Mouse (Mus musculus) cerebellum, adult 2 months (tissue): Measurements from ENCODE around the gene Aox1. TPM values are rescaled to one million over a fixed set of nuclear protein-coding genes. Genes with fewer than 3 reads are reported as not detected.

Experiments used
- DNase-seq, 2 experiments: peaks; one replicate each; pipeline ENCODE4 v3.0.0; 2021
- H3K27ac ChIP-seq: fragments of 200-500 bp; 2 replicates; pipeline ENCODE4 v1.5.1; 2012; ENCODE audit warnings: low read length, control low read depth, inconsistent platforms; ENCODE audit not compliant: insufficient read depth
- H3K27me3 ChIP-seq: fragments of 200-500 bp; 2 replicates; pipeline ENCODE4 v1.6.1; 2012; ENCODE audit warnings: inconsistent platforms, mild to moderate bottlenecking, low read length, moderate library complexity; ENCODE audit not compliant: control insufficient read depth, insufficient read depth
- H3K4me1 ChIP-seq: fragments of 200-500 bp; 2 replicates; pipeline ENCODE4 v1.6.1; 2011; ENCODE audit warnings: low read length; ENCODE audit not compliant: control insufficient read depth, insufficient read depth
- H3K4me3 ChIP-seq: fragments of 200-500 bp; replicated peaks from 2 replicates; pipeline ENCODE3; 2011; ENCODE audit warnings: mild to moderate bottlenecking, low read depth, low read length, control low read depth; ENCODE audit not compliant: insufficient read depth
- CTCF ChIP-seq: fragments of 200-500 bp; IDR thresholded peaks from 2 replicates; pipeline ENCODE4 v1.5.1; 2011; ENCODE audit warnings: low read depth, mild to moderate bottlenecking, control low read depth, low read length, moderate library complexity, borderline replicate concordance; ENCODE audit not compliant: insufficient read depth
- POLR2A ChIP-seq: fragments of 200-500 bp; IDR thresholded peaks from 2 replicates; pipeline ENCODE4 v1.6.1; 2011; ENCODE audit warnings: low read length, control low read depth, borderline replicate concordance; ENCODE audit not compliant: insufficient read depth
- WGBS: fragments of 180-500 bp; shearing (Covaris S2); methylation state at CpG from one replicate; pipeline ENCODE4 v1.1.7; 2018; 5-methylcytosine and 5-hydroxymethylcytosine counted together
- polyA plus RNA-seq: library from polyadenylated mRNA; depleted of rRNA; stranded (reverse); fragments of >200 nt; gene quantifications from 2 replicates; pipeline ENCODE4 v1.2.3, GENCODE M21; 2012

Gene Aox1
- polyA plus RNA-seq, 1 experiment, result 5.1 TPM

- peaks cover 3% of the 10 kb centered on the region for H3K4me1 ChIP-seq
- WGBS, result 89% methylated on average over 11 of the region's 11 CpGs
- no peak overlapping the region for H3K4me3 ChIP-seq
- TF ChIP-seq POLR2A, result no peak
- TF ChIP-seq CTCF, result no peak
- no peak for DNase-seq
- H3K27ac ChIP-seq, result no peak overlapping the region
- H3K27me3 ChIP-seq, result no peaks in the 10 kb centered on the region
These were observed 40.4 kb downstream of the Aox1 start for GRCm38 (mm10) chr1:58070091-58070490.

GRCm38 (mm10) chr1:58071006-58071405 lies 41.3 kb downstream of the Aox1 start:
- Histone ChIP-seq H3K4me3 (no peak overlapping the region), H3K27me3 (no peaks in the 10 kb centered on the region), H3K27ac (no peak overlapping the region), H3K4me1 (peaks cover 3% of the 10 kb centered on the region)
- WGBS, result 39% methylated on average over 9 of the region's 9 CpGs
- TF ChIP-seq POLR2A, result no peak
- TF ChIP-seq CTCF, result no peak
- no peak for DNase-seq

GRCm38 (mm10) chr1:58071509-58071908 lies 41.8 kb downstream of the Aox1 start:
- H3K4me1 ChIP-seq, result peaks cover 3% of the 10 kb centered on the region
- no peaks in the 10 kb centered on the region for H3K27me3 ChIP-seq
- WGBS, result 81% methylated on average over 1 of the region's 1 CpGs
- no peak overlapping the region for H3K4me3 ChIP-seq
- no peak for TF ChIP-seq CTCF
- DNase-seq, result no peak
- H3K27ac ChIP-seq, result no peak overlapping the region

GRCm38 (mm10) chr1:58072416-58072815 lies 42.7 kb downstream of the Aox1 start:
- peaks cover 3% of the 10 kb centered on the region for H3K4me1 ChIP-seq
- TF ChIP-seq CTCF (no peak), POLR2A (no peak)
- no peak overlapping the region for H3K4me3 ChIP-seq
- 75% methylated on average over 2 of the region's 2 CpGs for WGBS
- no peak for DNase-seq
- H3K27ac ChIP-seq, result no peak overlapping the region
- no peaks in the 10 kb centered on the region for H3K27me3 ChIP-seq

GRCm38 (mm10) chr1:58072991-58073730 lies 43.4 kb downstream of the Aox1 start:
- no peak overlapping the region for H3K4me3 ChIP-seq
- TF ChIP-seq POLR2A (no peak), CTCF (no peak)
- no peak overlapping the region for H3K27ac ChIP-seq
- H3K27me3 ChIP-seq, result no peaks in the 10 kb centered on the region
- 73% methylated on average over 12 of the region's 12 CpGs for WGBS
- H3K4me1 ChIP-seq, result peaks cover 3% of the 10 kb centered on the region
- DNase-seq, result no peak

- DNase-seq, result no peak
- 91% methylated on average over 2 of the region's 2 CpGs for WGBS
- Histone ChIP-seq H3K4me3 (no peak overlapping the region), H3K27ac (no peak overlapping the region), H3K27me3 (no peaks in the 10 kb centered on the region), H3K4me1 (peaks cover 3% of the 10 kb centered on the region)
- no peak for TF ChIP-seq CTCF
- no peak for TF ChIP-seq POLR2A
These were observed 44.5 kb downstream of the Aox1 start for GRCm38 (mm10) chr1:58074266-58074665.

GRCm38 (mm10) chr1:58077882-58078281 lies 48.2 kb downstream of the Aox1 start:
- H3K27me3 ChIP-seq, result no peaks in the 10 kb centered on the region
- no peak for DNase-seq
- TF ChIP-seq POLR2A, result no peak
- TF ChIP-seq CTCF, result no peak

GRCm38 (mm10) chr1:58078390-58078789 lies 48.7 kb downstream of the Aox1 start:
- TF ChIP-seq POLR2A (no peak), CTCF (no peak)
- Histone ChIP-seq H3K27me3 (no peaks in the 10 kb centered on the region), H3K4me3 (no peak overlapping the region), H3K4me1 (no peaks in the 10 kb centered on the region), H3K27ac (no peak overlapping the region)
- no peak for DNase-seq
- WGBS, result 95% methylated on average over 7 of the region's 7 CpGs

More at GRCm38 (mm10) chr1:58077882-58078281, 48.2 kb downstream of the Aox1 start:
- H3K27ac ChIP-seq, result no peak overlapping the region
- no peak overlapping the region for H3K4me3 ChIP-seq
- no peaks in the 10 kb centered on the region for H3K4me1 ChIP-seq
